Mouse (Mus musculus) MEL-GATA-1-ER (cell line): ENCODE results near the gene Galnt10.
A peak's percentile ranks its signal among the peaks of the same experiment; 100 is the strongest.
"Not testable (repeated sequence)": the region's sequence is repeated elsewhere in the genome, so short reads cannot be mapped to it uniquely, and the experiment has no call there.

ENCODE experiments used
- DNase-seq: peaks from one replicate; pipeline ENCODE4 v3.0.0-alpha.2; 2012; ENCODE audit warnings: low read depth; ENCODE audit errors: extremely low read depth

Gene Galnt10

DNA sequence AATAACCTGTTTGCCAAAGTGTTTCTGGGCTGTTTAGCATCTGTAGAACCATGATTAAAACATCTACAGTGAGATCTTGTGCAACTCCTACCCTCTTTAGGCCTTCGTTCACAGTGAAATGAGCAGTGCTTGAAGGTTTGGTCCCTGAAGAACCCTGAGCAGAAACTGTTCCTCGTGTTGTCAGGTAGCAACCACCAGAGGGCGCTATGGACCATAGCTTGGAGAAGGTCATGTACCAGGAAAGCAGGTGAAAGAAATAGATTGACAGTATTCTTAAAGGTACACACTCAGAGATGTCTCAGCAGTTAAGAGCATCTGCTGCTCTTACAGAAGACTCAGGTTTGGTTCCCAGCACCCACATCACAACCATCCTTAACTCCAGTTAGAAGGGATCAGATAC, 142.7 kb downstream of the Galnt10 start:
- no peak for DNase-seq

DNA sequence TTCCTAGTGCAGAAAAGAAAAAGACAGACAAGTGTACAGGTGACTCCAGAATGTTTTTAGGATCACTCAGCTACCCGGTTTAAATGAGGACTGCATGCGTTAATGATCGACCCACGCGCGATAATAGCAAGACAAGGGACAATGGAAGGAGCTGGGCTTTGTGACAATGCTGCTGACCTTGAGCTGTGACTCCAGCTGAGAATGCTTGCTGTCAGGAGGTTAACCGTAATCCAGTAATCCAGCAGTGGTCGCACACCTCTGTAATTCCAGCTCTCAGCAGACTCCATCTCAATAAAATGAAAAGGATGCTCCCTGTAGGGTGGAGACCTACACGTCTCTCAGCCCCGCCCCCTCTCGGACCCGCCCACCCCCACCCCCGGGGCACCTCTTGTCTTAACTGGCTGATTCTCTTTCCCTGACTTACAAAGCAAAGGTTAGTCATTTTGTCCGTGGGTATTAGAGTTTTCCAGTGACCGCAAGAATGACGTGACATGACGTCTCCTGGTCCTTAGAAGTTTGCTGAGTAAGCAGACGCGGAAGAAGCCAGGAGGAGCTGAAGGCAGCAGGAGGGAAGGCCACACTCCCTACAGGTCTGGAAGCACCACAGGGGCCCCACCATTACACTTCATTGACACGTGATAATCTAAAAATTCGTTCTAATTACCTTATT, 145.8 kb downstream of the Galnt10 start:
- no peak for DNase-seq

DNA sequence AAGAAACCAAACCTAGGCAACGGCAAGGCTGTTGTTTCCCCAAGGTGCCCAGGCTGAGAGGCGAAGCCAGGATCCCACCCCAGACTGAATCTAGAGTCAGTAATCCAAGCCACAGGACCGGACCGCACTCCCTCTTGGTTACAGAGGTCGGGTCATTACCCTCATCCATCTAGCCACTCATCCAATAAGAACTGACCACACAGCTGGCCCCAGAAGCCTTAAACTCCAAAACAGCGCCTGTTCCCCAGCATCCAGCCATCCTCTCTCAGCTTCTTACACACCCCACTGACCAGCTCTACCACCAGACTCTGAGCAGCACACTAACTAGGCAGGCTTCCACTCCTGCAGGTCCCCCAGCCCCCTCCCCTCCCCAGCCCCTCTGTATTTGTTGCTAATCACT, 149.8 kb downstream of the Galnt10 start:
- no peak for DNase-seq

DNA sequence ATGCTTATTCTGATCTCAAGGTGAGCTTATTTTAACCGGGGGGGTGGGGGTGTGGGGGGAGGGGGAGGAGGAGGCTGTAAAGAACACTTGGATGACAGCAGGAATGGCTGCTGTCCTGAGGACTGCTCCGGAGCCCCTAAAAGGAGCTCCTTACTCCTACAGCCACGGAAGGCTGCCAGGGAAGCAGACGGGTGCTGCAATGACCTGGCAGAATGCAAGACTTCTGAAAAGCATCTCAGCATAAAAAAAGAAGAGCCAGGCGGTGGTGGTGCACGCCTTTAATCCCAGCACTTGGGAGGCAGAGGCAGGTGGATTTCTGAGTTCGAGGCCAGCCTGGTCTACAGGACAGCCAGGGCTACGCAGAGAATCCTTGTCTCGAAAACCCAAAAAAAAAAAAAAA, 152.6 kb downstream of the Galnt10 start:
- no peak for DNase-seq

DNA sequence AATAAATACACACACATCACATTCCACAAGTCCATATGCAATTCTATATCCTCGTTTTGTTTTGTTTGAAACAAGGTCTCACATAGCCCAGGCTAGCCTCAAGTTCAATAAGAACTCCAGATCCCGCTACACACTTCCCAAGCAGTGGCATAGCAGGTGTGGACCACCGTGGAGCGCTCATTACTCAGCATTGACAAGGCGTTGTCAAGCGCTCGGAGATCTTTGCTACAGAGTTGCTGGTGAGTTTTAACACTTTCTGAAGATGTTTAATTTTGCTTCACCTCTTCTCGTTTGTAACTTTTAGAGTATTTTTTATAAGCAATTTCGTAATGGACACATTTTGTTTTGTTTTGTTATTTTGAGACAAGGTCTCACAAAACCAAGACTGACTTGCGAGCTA, 154.2 kb downstream of the Galnt10 start:
- no peak for DNase-seq

DNA sequence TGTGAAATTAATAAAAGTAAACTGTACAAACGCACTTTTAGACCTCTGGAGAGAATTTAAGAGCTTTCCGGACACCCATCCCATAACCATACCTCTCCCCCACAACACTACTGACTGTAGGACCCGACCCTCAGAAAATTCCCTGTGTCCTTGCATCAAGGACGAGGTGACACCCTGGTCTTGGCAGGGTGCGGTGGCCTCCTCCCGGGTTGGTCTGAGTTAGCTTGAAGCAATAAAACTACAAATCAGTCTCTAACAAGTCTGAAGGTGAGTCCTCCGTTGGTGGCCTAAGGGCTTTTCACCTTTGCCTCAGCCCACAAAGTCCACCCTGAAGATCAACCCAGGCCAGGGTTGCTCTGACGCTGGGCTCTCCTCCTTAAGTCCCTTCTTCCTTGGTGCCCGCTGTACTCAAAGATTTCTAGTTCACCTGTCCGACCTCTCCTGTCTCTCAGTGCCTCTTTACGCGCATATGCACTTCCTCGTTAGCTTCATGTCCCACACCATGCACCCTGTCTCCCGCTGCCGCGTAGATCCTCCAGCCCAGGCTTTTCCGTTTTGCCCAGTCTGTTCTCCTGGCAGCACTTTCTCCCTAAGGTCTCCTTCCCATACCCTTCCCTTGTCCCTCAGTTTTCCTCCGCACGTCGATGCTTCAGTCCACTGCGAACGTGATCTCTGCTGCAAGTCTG, 155.2 kb downstream of the Galnt10 start:
- no peak for DNase-seq

GRCm38 (mm10) chr11:57800971-57801765, 155.9 kb downstream of the Galnt10 start, which contains the start of gene Sap30l:
Gene Sap30l, plus strand, starts transcription at chr11:57801637.
- peak; percentile 84 for DNase-seq

GRCm38 (mm10) chr11:57801766-57802510, 156.7 kb downstream of the Galnt10 start:
- DNase-seq, result no peak

DNA sequence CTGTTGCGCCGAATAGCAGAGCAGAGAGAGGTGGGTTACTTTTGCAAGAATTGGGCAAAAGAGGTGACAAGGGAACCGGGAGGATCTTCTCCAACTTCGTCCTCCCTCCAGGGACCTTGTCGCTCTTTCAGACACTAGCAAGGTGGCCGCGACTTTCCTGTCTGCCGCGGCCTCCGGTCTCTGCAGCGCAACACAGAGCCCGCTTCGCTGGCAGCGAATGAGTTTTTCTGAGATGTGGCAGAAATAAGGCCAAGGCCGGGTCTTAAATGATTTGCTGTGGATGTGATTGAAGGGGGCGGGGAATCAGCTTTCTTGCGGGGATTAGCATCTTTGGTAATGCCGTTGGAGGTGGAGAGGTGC, 157.2 kb downstream of the Galnt10 start:
- no peak for DNase-seq

DNA sequence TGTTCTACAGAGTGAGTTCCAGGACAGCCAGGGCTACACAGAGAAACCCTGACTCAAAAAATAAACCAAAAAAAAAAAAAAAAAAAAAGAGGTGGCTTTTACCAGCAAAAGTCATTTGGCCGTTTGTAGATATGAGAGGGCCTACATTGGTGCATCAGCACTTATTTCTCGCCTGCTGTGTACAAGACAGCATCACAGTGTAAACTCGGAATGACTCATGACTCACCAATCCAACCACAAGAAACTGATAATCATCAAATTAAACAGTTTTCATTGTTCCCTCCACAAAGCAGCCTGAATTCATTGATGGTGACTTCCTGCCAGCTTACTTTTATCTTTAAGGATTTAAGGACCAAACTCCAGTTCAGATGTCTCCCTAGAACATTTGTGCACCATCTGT, 159.8 kb downstream of the Galnt10 start:
- DNase-seq, result no peak

DNA sequence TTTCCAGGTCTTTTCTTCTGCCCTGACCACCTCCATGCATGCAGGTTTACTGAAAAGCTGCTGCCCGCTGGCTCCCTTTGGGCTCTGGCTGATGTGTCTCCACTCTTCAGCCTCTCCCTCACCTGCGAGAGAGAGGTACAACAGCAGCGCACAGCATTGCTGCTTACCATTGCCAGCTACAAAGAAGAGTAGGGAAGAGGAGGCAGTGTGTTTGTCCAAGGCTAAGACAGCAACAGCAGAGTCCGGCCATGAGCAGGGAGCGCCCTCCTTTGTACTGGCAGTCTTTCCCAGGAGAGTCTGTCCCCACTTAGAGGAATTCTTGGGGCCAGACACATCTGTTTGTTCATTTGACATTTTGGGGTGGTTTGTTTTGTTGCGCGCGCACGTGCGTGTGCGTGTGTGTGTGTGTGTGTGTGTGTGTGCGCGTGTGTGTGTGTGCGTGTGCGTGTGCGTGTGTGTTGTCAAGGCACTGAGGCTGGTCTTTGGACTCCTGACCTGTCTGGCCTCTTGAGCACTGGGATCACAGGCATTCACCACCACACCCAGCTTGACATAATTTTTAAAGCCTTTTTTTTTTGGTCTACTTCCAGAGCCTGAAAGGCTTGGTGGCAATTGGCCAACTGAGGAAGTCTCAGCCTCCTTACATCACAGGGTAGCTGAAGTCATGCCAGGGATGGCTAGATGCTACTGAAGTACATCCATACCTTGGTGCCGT, 163.9 kb downstream of the Galnt10 start:
- no peak for DNase-seq

DNA sequence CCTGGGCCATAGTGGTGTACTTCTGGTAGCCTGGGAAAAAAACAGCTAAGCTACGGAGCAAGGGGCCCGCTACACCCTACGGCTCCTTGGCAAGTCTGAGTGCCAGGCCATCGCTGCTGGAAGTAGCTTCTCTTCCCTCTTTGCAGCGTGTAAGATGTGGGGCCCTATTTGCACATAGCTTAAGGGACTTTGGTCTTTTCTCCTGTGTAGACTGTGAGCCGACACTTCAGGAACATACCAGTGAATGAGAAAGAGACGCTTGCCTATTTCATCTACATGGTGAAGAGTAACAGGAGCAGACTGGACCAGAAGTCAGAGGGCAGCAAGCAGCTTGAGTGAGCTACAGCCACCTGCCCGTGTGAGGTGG, 164.5 kb downstream of the Galnt10 start:
- no peak for DNase-seq

- DNase-seq, result no peak
Measured at GRCm38 (mm10) chr11:57811006-57811405, 165.8 kb downstream of the Galnt10 start.

DNA sequence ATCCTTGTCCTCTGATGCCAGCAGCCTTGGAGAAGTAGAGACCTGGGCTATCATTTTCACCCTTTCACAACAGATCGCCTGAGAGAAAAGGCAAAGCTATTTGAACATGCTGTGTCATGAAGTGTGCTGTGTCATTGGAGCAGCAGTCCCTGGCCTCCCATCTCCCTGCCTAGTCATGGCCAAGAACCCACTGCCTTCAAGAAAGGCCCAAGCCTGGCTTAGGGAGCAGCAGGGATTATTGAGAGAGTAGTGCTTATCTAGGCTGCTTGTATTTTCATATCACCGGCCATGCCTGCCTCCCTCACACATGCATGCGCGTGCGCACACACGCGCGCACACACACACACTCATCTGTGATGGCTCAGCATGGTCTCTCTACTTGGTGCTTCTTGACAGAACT, 167.0 kb downstream of the Galnt10 start:
- no peak for DNase-seq

DNA sequence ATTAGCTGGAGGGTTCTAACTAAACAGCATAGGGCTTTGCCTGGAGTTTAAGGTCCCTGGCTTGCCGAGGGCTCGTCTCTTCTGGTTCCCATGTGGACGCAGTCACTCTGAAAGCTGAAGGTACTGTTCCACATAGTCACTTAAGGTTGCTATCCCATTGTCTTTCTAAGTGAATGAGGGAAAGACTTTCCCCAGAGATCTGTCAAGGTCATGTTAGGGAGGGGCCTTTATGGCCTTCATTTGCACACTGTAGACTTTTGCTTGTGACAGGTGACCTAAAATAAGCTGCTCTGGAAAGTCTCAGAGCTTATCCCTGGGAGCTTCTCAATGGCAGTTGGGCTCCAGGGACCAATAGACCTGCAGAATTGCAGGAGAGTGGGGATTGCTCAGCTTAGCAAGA, 168.4 kb downstream of the Galnt10 start:
- DNase-seq, result no peak

DNA sequence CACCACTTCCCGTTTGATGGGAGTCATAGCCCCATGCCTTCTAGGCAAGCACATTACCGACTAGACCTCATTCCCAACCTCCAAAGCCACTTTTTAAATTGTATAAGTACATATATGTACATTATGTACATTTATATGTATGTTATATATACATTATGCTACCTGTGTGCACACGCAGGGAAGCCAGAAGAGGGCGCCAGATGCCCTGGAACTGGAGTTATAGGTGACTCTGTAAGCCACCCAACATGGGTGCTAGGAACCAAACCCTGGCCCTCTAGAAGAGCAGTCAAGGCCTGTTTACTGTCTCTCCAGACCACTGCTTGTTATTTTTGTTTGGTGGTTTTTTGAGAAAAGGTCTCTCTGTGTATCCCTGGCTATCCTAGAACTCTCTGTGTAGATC, 172.9 kb downstream of the Galnt10 start:
- DNase-seq, result no peak

DNA sequence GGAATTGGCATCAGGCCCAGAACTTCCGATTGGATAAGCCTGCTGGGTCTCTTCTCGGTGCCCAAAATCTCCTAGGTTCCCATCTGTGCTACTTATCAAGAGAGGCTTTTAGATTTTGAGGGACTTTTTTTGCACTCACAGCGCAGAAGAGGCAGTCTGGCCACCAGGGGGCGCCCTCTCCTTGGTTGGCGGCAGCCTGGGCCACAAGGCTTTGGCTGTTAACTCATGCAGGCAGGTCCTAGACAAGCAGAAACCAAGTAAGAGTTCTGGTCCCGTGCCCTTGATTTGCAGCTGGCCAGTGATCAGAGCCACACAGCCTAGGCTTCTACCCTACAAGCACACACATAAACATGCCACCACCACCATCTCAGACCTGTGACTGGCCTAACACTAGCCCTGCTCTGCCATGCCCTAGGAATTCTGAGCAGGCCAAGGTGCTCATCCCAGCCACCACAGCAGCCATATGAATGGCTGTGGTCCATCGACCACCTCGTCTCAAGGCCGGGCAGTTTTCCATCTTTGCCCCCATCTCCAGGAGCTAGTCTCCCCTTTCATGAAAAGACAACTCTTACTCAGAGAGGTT, 174.8 kb downstream of the Galnt10 start:
- peak; percentile 49 for DNase-seq

- not testable (repeated sequence) for DNase-seq
Measured at GRCm38 (mm10) chr11:57823159-57823558, 177.9 kb downstream of the Galnt10 start.

GRCm38 (mm10) chr11:57823714-57824113, 178.5 kb downstream of the Galnt10 start:
- DNase-seq, result no peak

- not testable (repeated sequence) for DNase-seq
Measured at GRCm38 (mm10) chr11:57825234-57825633, 180.0 kb downstream of the Galnt10 start.
